Mouse (Mus musculus): ENCODE data around the gene Dhrs7c. TPM values are rescaled to one million over a fixed set of nuclear protein-coding genes. Genes with fewer than 3 reads are reported as not detected.

Dhrs7c gene
- not detected in 2 replicates for polyA plus RNA-seq (2011; ENCODE audit: insufficient read depth, insufficient read length, low read depth, missing spikeins)

- Histone ChIP-seq H3K27me3 (ENCODE audit: control insufficient read depth, insufficient read depth, low read length, poor library complexity, severe bottlenecking) (no peaks in the 10 kb centered on the region), H3K9ac (ENCODE audit: low read depth, poor library complexity, severe bottlenecking) (no peak within 1 kb of the TSS), H3K36me3 (ENCODE audit: control insufficient read depth, insufficient read depth, low read length, poor library complexity, severe bottlenecking) (no peaks in the 10 kb centered on the region), H3K27ac (ENCODE audit: insufficient read depth, low read length) (no peak within 1 kb of the TSS), H3K4me1 (ENCODE audit: control insufficient read depth, insufficient read depth, low read length) (no peaks in the 10 kb centered on the region), H3K9me3 (replicated peaks; ENCODE audit: control insufficient read depth, insufficient read depth, low read length, poor library complexity, severe bottlenecking) (no peaks in the 10 kb centered on the region), H3K4me3 (ENCODE audit: low read depth, low read length) (no peak within 1 kb of the TSS)
- no peak for TF ChIP-seq EP300 (IDR thresholded peaks at IDR 0.05; ENCODE audit: insufficient read depth, low read depth, low read length)
- TF ChIP-seq POLR2A (IDR thresholded peaks at IDR 0.05; ENCODE audit: insufficient read depth, low read length): no peak
- no peak for TF ChIP-seq CTCF (IDR thresholded peaks at IDR 0.05; ENCODE audit: low read depth, low read length)
Observed at GRCm38 (mm10) chr11:67797931-67798330, at the start of gene Dhrs7c. Gene Dhrs7c (plus strand): TSS chr11:67798187.

- Histone ChIP-seq H3K27ac (ENCODE audit: insufficient read depth, low read length) (no peak overlapping the region), H3K36me3 (ENCODE audit: control insufficient read depth, insufficient read depth, low read length, poor library complexity, severe bottlenecking) (no peaks in the 10 kb centered on the region), H3K4me1 (ENCODE audit: control insufficient read depth, insufficient read depth, low read length) (no peaks in the 10 kb centered on the region), H3K9ac (ENCODE audit: low read depth, poor library complexity, severe bottlenecking) (no peak overlapping the region), H3K9me3 (replicated peaks; ENCODE audit: control insufficient read depth, insufficient read depth, low read length, poor library complexity, severe bottlenecking) (no peaks in the 10 kb centered on the region), H3K27me3 (ENCODE audit: control insufficient read depth, insufficient read depth, low read length, poor library complexity, severe bottlenecking) (peaks cover 2% of the 10 kb centered on the region; the same call in 1 of the 2 replicates), H3K4me3 (ENCODE audit: low read depth, low read length) (no peak overlapping the region)
- TF ChIP-seq POLR2A (IDR thresholded peaks at IDR 0.05; ENCODE audit: insufficient read depth, low read length) (no peak), EP300 (IDR thresholded peaks at IDR 0.05; ENCODE audit: insufficient read depth, low read depth, low read length) (no peak), CTCF (IDR thresholded peaks at IDR 0.05; ENCODE audit: low read depth, low read length) (no peak)
Observed at GRCm38 (mm10) chr11:67756287-67756686, 41.7 kb upstream of the Dhrs7c start.

GRCm38 (mm10) chr11:67757373-67758167 is 40.4 kb upstream of the Dhrs7c start:
- no peak overlapping the region for H3K9ac ChIP-seq (ENCODE audit: low read depth, poor library complexity, severe bottlenecking)
- H3K27ac ChIP-seq (ENCODE audit: insufficient read depth, low read length): no peak overlapping the region
- H3K27me3 ChIP-seq (ENCODE audit: control insufficient read depth, insufficient read depth, low read length, poor library complexity, severe bottlenecking): peaks cover 2% of the 10 kb centered on the region; the same call in 1 of the 2 replicates
- H3K4me3 ChIP-seq (ENCODE audit: low read depth, low read length): no peak overlapping the region
- no peaks in the 10 kb centered on the region for H3K9me3 ChIP-seq (replicated peaks; ENCODE audit: control insufficient read depth, insufficient read depth, low read length, poor library complexity, severe bottlenecking)
- TF ChIP-seq CTCF (IDR thresholded peaks at IDR 0.05; ENCODE audit: low read depth, low read length) (peak; percentile 46), POLR2A (IDR thresholded peaks at IDR 0.05; ENCODE audit: insufficient read depth, low read length) (no peak)
- H3K4me1 ChIP-seq (ENCODE audit: control insufficient read depth, insufficient read depth, low read length): no peaks in the 10 kb centered on the region
- H3K36me3 ChIP-seq (ENCODE audit: control insufficient read depth, insufficient read depth, low read length, poor library complexity, severe bottlenecking): no peaks in the 10 kb centered on the region

- Histone ChIP-seq H3K4me3 (ENCODE audit: low read depth, low read length) (no peak within 1 kb of the TSS), H3K9me3 (replicated peaks; ENCODE audit: control insufficient read depth, insufficient read depth, low read length, poor library complexity, severe bottlenecking) (no peaks in the 10 kb centered on the region), H3K9ac (ENCODE audit: low read depth, poor library complexity, severe bottlenecking) (no peak within 1 kb of the TSS), H3K36me3 (ENCODE audit: control insufficient read depth, insufficient read depth, low read length, poor library complexity, severe bottlenecking) (no peaks in the 10 kb centered on the region), H3K27me3 (ENCODE audit: control insufficient read depth, insufficient read depth, low read length, poor library complexity, severe bottlenecking) (no peaks in the 10 kb centered on the region), H3K27ac (ENCODE audit: insufficient read depth, low read length) (no peak within 1 kb of the TSS), H3K4me1 (ENCODE audit: control insufficient read depth, insufficient read depth, low read length) (no peaks in the 10 kb centered on the region)
- TF ChIP-seq CTCF (IDR thresholded peaks at IDR 0.05; ENCODE audit: low read depth, low read length) (no peak), POLR2A (IDR thresholded peaks at IDR 0.05; ENCODE audit: insufficient read depth, low read length) (no peak), EP300 (IDR thresholded peaks at IDR 0.05; ENCODE audit: insufficient read depth, low read depth, low read length) (no peak)
Observed at GRCm38 (mm10) chr11:67771053-67771452, 26.9 kb upstream of the Dhrs7c start, which contains the start of gene Glp2r. Gene Glp2r (minus strand): TSS chr11:67771153.

- H3K9me3 ChIP-seq (replicated peaks; ENCODE audit: control insufficient read depth, insufficient read depth, low read length, poor library complexity, severe bottlenecking): no peaks in the 10 kb centered on the region
- H3K36me3 ChIP-seq (ENCODE audit: control insufficient read depth, insufficient read depth, low read length, poor library complexity, severe bottlenecking): no peaks in the 10 kb centered on the region
- no peak overlapping the region for H3K27ac ChIP-seq (ENCODE audit: insufficient read depth, low read length)
- no peak for TF ChIP-seq CTCF (IDR thresholded peaks at IDR 0.05; ENCODE audit: low read depth, low read length)
- no peak for TF ChIP-seq EP300 (IDR thresholded peaks at IDR 0.05; ENCODE audit: insufficient read depth, low read depth, low read length)
- no peak for TF ChIP-seq POLR2A (IDR thresholded peaks at IDR 0.05; ENCODE audit: insufficient read depth, low read length)
- H3K9ac ChIP-seq (ENCODE audit: low read depth, poor library complexity, severe bottlenecking): no peak overlapping the region
- no peak overlapping the region for H3K4me3 ChIP-seq (ENCODE audit: low read depth, low read length)
- no peaks in the 10 kb centered on the region for H3K27me3 ChIP-seq (ENCODE audit: control insufficient read depth, insufficient read depth, low read length, poor library complexity, severe bottlenecking)
- no peaks in the 10 kb centered on the region for H3K4me1 ChIP-seq (ENCODE audit: control insufficient read depth, insufficient read depth, low read length)
Observed at GRCm38 (mm10) chr11:67771691-67772090, 26.3 kb upstream of the Dhrs7c start.

- Histone ChIP-seq H3K27me3 (ENCODE audit: control insufficient read depth, insufficient read depth, low read length, poor library complexity, severe bottlenecking) (no peaks in the 10 kb centered on the region), H3K4me3 (ENCODE audit: low read depth, low read length) (no peak overlapping the region), H3K9ac (ENCODE audit: low read depth, poor library complexity, severe bottlenecking) (no peak overlapping the region), H3K9me3 (replicated peaks; ENCODE audit: control insufficient read depth, insufficient read depth, low read length, poor library complexity, severe bottlenecking) (no peaks in the 10 kb centered on the region), H3K4me1 (ENCODE audit: control insufficient read depth, insufficient read depth, low read length) (no peaks in the 10 kb centered on the region), H3K36me3 (ENCODE audit: control insufficient read depth, insufficient read depth, low read length, poor library complexity, severe bottlenecking) (no peaks in the 10 kb centered on the region), H3K27ac (ENCODE audit: insufficient read depth, low read length) (no peak overlapping the region)
- TF ChIP-seq POLR2A (IDR thresholded peaks at IDR 0.05; ENCODE audit: insufficient read depth, low read length) (no peak), CTCF (IDR thresholded peaks at IDR 0.05; ENCODE audit: low read depth, low read length) (peak; percentile 36), EP300 (IDR thresholded peaks at IDR 0.05; ENCODE audit: insufficient read depth, low read depth, low read length) (no peak)
Observed at GRCm38 (mm10) chr11:67772577-67772976, 25.4 kb upstream of the Dhrs7c start.

Measured in ES-Bruce4 (cell line).